Mouse (Mus musculus) 416B (cell line): ENCODE measurements around the gene Tmem262.
A peak's percentile ranks its signal among the peaks of the same experiment; 100 is the strongest.

ENCODE experiments used
- DNase-seq: peaks from one replicate; pipeline ENCODE4 v3.0.0; 2011; ENCODE audit warnings: low read depth

Tmem262 gene

GRCm38 (mm10) chr19:6061021-6061533 lies 18.8 kb upstream of the Tmem262 start, which contains the start of gene Znhit2:
Gene Znhit2, plus strand, starts transcription at chr19:6061192.
- DNase-seq = peak; percentile 95

GRCm38 (mm10) chr19:6061641-6062302 lies 18.1 kb upstream of the Tmem262 start:
- peak; percentile 86 for DNase-seq

GRCm38 (mm10) chr19:6062418-6062817 lies 17.4 kb upstream of the Tmem262 start:
- no peak for DNase-seq

GRCm38 (mm10) chr19:6063081-6063480 lies 16.8 kb upstream of the Tmem262 start:
- DNase-seq = no peak

- no peak for DNase-seq
These were observed 13.3 kb upstream of the Tmem262 start for GRCm38 (mm10) chr19:6066571-6066970.

GRCm38 (mm10) chr19:6067011-6067723 lies 12.7 kb upstream of the Tmem262 start:
- DNase-seq = peak; percentile 91

- peak; percentile 93 for DNase-seq
These were observed 12.0 kb upstream of the Tmem262 start, which contains the start of gene Tm7sf2 for GRCm38 (mm10) chr19:6067724-6068415. Gene Tm7sf2, minus strand, starts transcription at chr19:6068373.

- DNase-seq = no peak
These were observed 10.9 kb upstream of the Tmem262 start for GRCm38 (mm10) chr19:6068951-6069350.

GRCm38 (mm10) chr19:6069851-6070250 lies 10.0 kb upstream of the Tmem262 start:
- DNase-seq = no peak

GRCm38 (mm10) chr19:6070571-6071250 lies 9.1 kb upstream of the Tmem262 start:
- DNase-seq = no peak

GRCm38 (mm10) chr19:6071261-6071660 lies 8.6 kb upstream of the Tmem262 start:
- DNase-seq = no peak

- no peak for DNase-seq
These were observed 5.9 kb upstream of the Tmem262 start for GRCm38 (mm10) chr19:6073889-6074288.

- peak; percentile 96 for DNase-seq
These were observed 3.1 kb upstream of the Tmem262 start, which contains the start of gene Vps51 for GRCm38 (mm10) chr19:6076564-6077393. Gene Vps51, minus strand, starts transcription at chr19:6077231.

GRCm38 (mm10) chr19:6082156-6082555 lies 2.3 kb downstream of the Tmem262 start, which contains the start of gene Gm28374:
Gene Gm28374, minus strand, starts transcription at chr19:6082256.
- no peak for DNase-seq

- DNase-seq = peak; percentile 99
These were observed 4.8 kb downstream of the Tmem262 start, which contains the start of the genes Zfpl1 and Cdca5 for GRCm38 (mm10) chr19:6084478-6085248. Gene Zfpl1, minus strand, starts transcription at chr19:6084956. Gene Cdca5, plus strand, starts transcription at chr19:6084983.

- peak; percentile 91 for DNase-seq
These were observed 5.6 kb downstream of the Tmem262 start for GRCm38 (mm10) chr19:6085417-6085879.

- no peak for DNase-seq
These were observed 9.0 kb downstream of the Tmem262 start for GRCm38 (mm10) chr19:6088841-6089240.

- no peak for DNase-seq
These were observed 14.3 kb downstream of the Tmem262 start, which contains the start of gene AC131692.1 for GRCm38 (mm10) chr19:6094119-6094518. Gene AC131692.1, plus strand, starts transcription at chr19:6094419.

- DNase-seq = no peak
These were observed 18.0 kb downstream of the Tmem262 start for GRCm38 (mm10) chr19:6097847-6098246.

- DNase-seq = no peak
These were observed 21.4 kb downstream of the Tmem262 start for GRCm38 (mm10) chr19:6101186-6101585.
